Mouse (Mus musculus) brain, adult 2 months (tissue): ENCODE measurements at regions not wholly inside any gene's neighbourhood (a gene's known extent, or its start where the extent isn't known, plus 50 kb on each side); places are given as distances from the start of the nearest gene placed in this dataset.
A peak's percentile ranks its signal among the peaks of the same experiment; 100 is the strongest.
"Not testable (repeated sequence)": the region's sequence is repeated elsewhere in the genome, so short reads cannot be mapped to it uniquely, and the experiment has no call there.

ENCODE experiments used
- DNase-seq: peaks from one replicate; pipeline ENCODE4 v3.0.0; 2011; ENCODE audit warnings: low read depth, low spot score

GRCm38 (mm10) chr6:31898609-31899008, 151.4 kb upstream of the 1700012A03Rik start:
- DNase-seq: no peak

- peak; percentile 35 for DNase-seq
Measured at GRCm38 (mm10) chr6:31897001-31897400, 153.0 kb upstream of the 1700012A03Rik start.

GRCm38 (mm10) chr6:31895835-31896234, 154.2 kb upstream of the 1700012A03Rik start:
- peak; percentile 63 for DNase-seq

- DNase-seq: no peak
Measured at GRCm38 (mm10) chr6:31886931-31887330, 163.1 kb upstream of the 1700012A03Rik start.

GRCm38 (mm10) chr6:31885196-31885595, 164.8 kb upstream of the 1700012A03Rik start:
- DNase-seq: not testable (repeated sequence)

GRCm38 (mm10) chr6:31883726-31884125, 166.3 kb upstream of the 1700012A03Rik start:
- DNase-seq: no peak

GRCm38 (mm10) chr6:31874616-31875015, 175.4 kb upstream of the 1700012A03Rik start:
- DNase-seq: no peak

- no peak for DNase-seq
Measured at GRCm38 (mm10) chr6:31873911-31874310, 176.1 kb upstream of the 1700012A03Rik start.

GRCm38 (mm10) chr6:31871766-31872165, 178.3 kb upstream of the 1700012A03Rik start:
- no peak for DNase-seq

- DNase-seq: no peak
Measured at GRCm38 (mm10) chr6:31861996-31862395, 188.1 kb upstream of the 1700012A03Rik start.

- DNase-seq: no peak
Measured at GRCm38 (mm10) chr6:31859621-31860020, 190.4 kb upstream of the 1700012A03Rik start.

GRCm38 (mm10) chr6:31854261-31854660, 195.8 kb upstream of the 1700012A03Rik start:
- DNase-seq: no peak

GRCm38 (mm10) chr6:31846319-31846718, 203.7 kb upstream of the 1700012A03Rik start:
- DNase-seq: no peak

GRCm38 (mm10) chr6:31845671-31846070, 204.4 kb upstream of the 1700012A03Rik start:
- DNase-seq: no peak

GRCm38 (mm10) chr6:31840621-31841020, 209.4 kb upstream of the 1700012A03Rik start:
- DNase-seq: no peak

- no peak for DNase-seq
Measured at GRCm38 (mm10) chr6:31838588-31838987, 211.5 kb upstream of the 1700012A03Rik start.

- DNase-seq: no peak
Measured at GRCm38 (mm10) chr6:31835795-31836194, 214.3 kb upstream of the 1700012A03Rik start.

- no peak for DNase-seq
Measured at GRCm38 (mm10) chr6:31834503-31834902, 215.5 kb upstream of the 1700012A03Rik start.

- no peak for DNase-seq
Measured at GRCm38 (mm10) chr6:31830610-31831009, 219.4 kb upstream of the 1700012A03Rik start.

GRCm38 (mm10) chr6:31823616-31824015, 226.4 kb upstream of the 1700012A03Rik start:
- peak; percentile 88 for DNase-seq

- DNase-seq: peak; percentile 47
Measured at GRCm38 (mm10) chr6:31822186-31823085, 227.6 kb upstream of the 1700012A03Rik start.

GRCm38 (mm10) chr6:31821621-31822020, 228.4 kb upstream of the 1700012A03Rik start:
- DNase-seq: no peak

- no peak for DNase-seq
Measured at GRCm38 (mm10) chr6:31817640-31818039, 232.4 kb upstream of the 1700012A03Rik start.
